Mouse (Mus musculus) thymus, postnatal 0 days (tissue): Measurements from ENCODE around the gene Nuak2. TPM values are rescaled to one million over a fixed set of nuclear protein-coding genes. Genes with fewer than 3 reads are reported as not detected.

Experiments used
- DNase-seq: peaks from one replicate; pipeline ENCODE4 v3.0.0-alpha.2; 2015; ENCODE audit warnings: low spot score
- polyA plus RNA-seq: library from polyadenylated mRNA; unstranded; fragments of >200 nt; fragmentation: Nextera tagmentation; extraction: Ambion mirVana; gene quantifications from 2 replicates; pipeline ENCODE4 v1.2.1, GENCODE M21; 2015

Gene Nuak2
- polyA plus RNA-seq, 1 experiment from 2014 or later = 1.7 TPM

GRCm38 (mm10) chr1:132298425-132298800 lies 17.5 kb upstream of the Nuak2 start, which contains the start of gene Klhdc8a:
Klhdc8a (plus strand) TSS chr1:132298626.
- DNase-seq = no peak

GRCm38 (mm10) chr1:132298801-132299464 lies 17.0 kb upstream of the Nuak2 start:
- no peak for DNase-seq

- no peak for DNase-seq
Observed at GRCm38 (mm10) chr1:132299744-132300143, 16.2 kb upstream of the Nuak2 start.

GRCm38 (mm10) chr1:132301242-132301641 lies 14.7 kb upstream of the Nuak2 start:
- DNase-seq = no peak

GRCm38 (mm10) chr1:132302341-132302866 lies 13.5 kb upstream of the Nuak2 start:
- DNase-seq = no peak

GRCm38 (mm10) chr1:132304618-132305214 lies 11.2 kb upstream of the Nuak2 start:
- no peak for DNase-seq

- no peak for DNase-seq
Observed at GRCm38 (mm10) chr1:132306160-132306559, 9.8 kb upstream of the Nuak2 start.

- DNase-seq = no peak
Observed at GRCm38 (mm10) chr1:132306808-132307207, 9.1 kb upstream of the Nuak2 start.

- no peak for DNase-seq
Observed at GRCm38 (mm10) chr1:132307962-132308361, 8.0 kb upstream of the Nuak2 start.

GRCm38 (mm10) chr1:132308674-132309073 lies 7.3 kb upstream of the Nuak2 start:
- DNase-seq = no peak

- no peak for DNase-seq
Observed at GRCm38 (mm10) chr1:132310754-132311153, 5.2 kb upstream of the Nuak2 start.

GRCm38 (mm10) chr1:132311174-132311859 lies 4.6 kb upstream of the Nuak2 start:
- no peak for DNase-seq

- no peak for DNase-seq
Observed at GRCm38 (mm10) chr1:132312043-132312442, 3.9 kb upstream of the Nuak2 start.

GRCm38 (mm10) chr1:132312703-132313102 lies 3.2 kb upstream of the Nuak2 start:
- DNase-seq = peak; percentile 52

- no peak for DNase-seq
Observed at GRCm38 (mm10) chr1:132316625-132316994, 684 bp downstream of the Nuak2 start.

- no peak for DNase-seq
Observed at GRCm38 (mm10) chr1:132317413-132317812, 1.5 kb downstream of the Nuak2 start.

GRCm38 (mm10) chr1:132317894-132318863 lies 2.3 kb downstream of the Nuak2 start:
- DNase-seq = no peak

GRCm38 (mm10) chr1:132319242-132319641 lies 3.3 kb downstream of the Nuak2 start:
- DNase-seq = no peak

GRCm38 (mm10) chr1:132321821-132322580 lies 6.1 kb downstream of the Nuak2 start:
- no peak for DNase-seq
